Mouse (Mus musculus): ENCODE data around the gene Pnpla1.

DNA sequence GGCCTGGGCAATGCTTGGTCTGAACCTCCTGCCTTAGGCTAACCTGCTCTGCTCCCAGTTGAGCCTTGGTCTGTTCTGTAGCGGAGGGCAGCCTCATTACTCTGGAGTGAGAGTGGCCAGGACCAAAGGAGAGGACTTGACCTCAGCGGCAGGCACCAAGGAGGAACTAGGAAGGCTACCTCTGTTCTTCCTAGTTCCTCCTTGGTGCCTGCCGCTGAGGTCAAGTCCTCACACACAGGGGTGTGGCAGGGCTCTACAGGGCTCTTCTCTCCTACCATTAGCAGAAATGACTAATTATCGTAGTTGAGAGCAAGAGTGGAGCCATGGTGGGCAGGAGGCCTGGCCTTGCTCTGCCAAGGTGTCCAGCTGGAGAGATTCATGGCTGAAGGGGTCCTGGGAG is 9.2 kb downstream of the Pnpla1 start:
- no peak for TF ChIP-seq POLR2A (IDR thresholded peaks at IDR 0.05; ENCODE audit: borderline replicate concordance, extremely low read depth, insufficient read depth, insufficient read length, poor library complexity, severe bottlenecking)
- no peak for TF ChIP-seq CTCF (IDR thresholded peaks at IDR 0.05; ENCODE audit: borderline replicate concordance, extremely low read depth, insufficient read depth, insufficient read length)

All from brain, embryonic 14.5 days (tissue).